Mouse (Mus musculus) thymus, adult 18-20 months (tissue): Measurements from ENCODE around the gene Dram1.
"Not testable (repeated sequence)": the region's sequence is repeated elsewhere in the genome, so short reads cannot be mapped to it uniquely, and the experiment has no call there.

Experiments used
- DNase-seq, 2 experiments: peaks; one replicate each; pipeline ENCODE4 v3.0.0; 2022; ENCODE audit warnings: mixed read lengths in 2 of 2

Gene Dram1

DNA sequence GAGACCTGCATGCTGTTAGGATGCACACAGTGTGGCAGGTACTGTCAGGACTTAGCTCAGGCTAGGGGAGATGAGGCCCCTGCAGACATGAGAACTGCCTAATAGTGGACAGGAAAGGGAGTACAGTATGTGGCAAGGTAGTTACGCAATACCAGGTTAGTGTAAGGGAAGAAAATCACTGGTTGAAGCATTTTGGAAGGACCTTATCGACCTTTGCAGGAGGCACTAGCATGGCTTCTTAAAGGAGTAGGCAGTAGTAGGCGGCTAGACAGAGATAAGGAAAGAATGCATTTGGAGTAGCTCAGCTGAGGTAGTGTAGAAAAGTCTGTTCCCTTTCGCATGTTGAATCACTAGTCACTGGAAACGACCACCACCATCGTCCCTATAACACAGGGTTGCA is 6.9 kb upstream of the Dram1 start:
- no peak for DNase-seq

DNA sequence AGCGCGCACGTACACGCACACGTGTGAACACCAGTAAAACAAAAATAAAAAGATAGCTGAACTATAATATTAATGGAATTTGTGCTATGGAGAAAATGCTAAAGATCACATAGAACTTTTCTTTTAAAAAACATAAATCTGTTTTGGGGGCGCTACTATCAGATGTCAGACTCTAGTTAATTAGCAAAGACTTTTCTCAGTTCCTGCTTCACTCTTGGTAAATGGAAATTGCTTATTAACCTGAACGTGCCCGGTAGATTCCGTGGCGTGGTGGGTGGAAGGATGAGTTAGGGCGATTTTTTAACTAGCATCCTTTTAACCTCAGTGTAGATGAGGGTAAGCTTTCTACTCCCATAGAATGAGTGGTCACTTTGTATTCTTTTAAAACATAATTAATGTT is 6.4 kb upstream of the Dram1 start:
- no peak for DNase-seq

DNA sequence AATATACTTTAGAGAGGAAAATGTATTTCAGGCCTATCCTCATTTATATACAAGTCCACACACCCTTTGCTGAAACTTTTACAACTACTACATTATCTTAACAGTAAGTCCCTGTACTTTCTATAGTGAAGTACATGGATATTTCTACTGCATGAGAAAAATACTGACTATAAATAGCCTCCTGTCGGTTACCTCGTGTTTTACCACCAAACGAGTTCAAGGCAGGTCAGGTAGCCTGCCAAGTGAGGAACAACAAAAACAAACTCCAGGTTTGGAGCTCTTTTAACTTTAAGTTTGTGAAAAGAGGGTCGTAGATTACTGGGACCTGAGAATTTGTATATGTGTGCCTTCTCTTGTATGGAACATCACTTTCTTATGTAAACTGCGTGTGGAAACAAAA is 5.2 kb upstream of the Dram1 start:
- no peak for DNase-seq

DNA sequence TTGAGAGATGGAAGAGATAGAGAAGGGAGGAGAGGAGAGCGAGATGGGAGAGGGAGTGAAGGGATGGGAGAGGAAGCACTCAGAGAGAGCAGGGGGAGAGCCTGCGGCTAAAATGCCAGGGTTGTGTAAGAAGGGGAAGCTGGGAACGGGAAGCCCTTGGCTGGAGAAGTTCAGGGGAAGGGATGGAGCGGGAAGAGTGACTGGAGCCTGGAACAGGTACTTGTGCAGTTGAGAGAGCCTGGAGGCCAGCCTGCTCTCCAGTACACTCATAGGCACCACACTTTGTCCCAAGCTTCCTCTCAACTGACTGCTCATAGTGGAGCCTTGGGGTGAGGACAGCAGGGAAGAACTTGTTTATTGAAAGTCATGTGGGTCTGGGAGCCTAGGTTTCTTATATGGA is 4.6 kb upstream of the Dram1 start:
- DNase-seq, result no peak

DNA sequence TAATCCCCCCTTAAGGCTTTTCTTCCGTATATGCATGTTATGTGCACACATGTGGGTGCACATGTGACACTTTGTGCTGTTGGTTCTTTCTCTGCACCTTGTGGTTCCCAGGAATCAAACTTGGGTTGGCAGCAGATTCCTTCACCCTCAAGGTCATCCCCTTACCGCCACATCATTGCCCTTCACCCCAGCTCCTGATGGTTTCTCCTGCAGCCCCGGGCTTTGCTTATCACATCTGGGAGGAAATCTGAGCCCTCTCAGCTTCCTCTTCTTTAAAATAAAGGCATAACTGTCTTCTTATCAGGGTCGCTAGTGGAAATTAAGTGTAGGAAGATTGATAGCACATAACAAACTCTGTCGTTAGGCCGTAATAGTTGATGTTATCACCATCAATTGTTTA is 3.1 kb upstream of the Dram1 start:
- DNase-seq, result no peak

DNA sequence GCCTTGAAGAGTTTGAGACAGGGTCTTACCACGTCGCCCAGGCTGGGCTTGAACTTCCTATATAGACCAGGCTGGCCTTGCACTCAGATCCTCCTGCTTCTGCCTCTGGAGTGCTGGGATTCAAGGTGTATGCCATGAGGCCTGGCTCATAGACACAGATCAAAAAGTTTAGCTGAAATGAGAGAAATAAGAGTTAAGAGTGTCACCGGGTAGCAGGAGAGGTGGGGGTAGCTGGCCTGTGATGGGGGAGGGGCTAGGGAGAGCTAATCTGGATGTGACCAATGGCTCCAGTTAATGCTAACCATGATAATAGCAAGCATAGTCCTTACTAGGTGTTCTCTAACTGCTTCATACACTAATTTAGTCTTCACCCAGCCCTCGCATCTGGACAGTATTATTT is 2.4 kb upstream of the Dram1 start:
- no peak for DNase-seq

DNA sequence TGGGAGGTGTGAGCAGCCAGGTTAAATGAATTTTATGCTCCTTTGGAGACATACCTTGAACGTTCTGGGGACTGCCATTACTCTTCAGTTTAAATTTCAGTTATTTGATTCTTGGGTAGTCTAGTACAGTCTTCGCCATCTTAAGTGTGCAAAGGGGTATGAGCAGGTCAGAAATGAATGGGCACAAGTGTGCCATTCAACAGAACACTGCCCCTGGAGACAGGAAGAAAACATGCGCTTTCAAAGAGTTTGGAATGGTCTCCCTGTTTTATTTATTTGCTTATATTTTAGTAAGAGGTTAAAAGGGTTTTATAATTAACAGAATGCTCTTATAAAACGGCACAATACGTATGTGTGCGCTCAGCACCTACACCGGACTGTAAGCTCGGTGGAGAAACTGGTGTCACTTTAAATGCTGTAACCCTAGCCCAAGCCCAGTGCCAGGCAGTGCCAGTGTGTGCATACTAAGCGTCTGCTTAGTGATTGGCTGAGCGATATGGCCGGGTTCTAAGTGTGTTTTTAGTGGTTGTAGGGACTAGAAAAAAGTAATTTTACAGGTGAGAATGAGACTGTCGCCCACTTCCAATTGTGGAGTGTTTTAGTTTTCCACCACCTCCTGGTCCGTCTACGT is 1.7 kb upstream of the Dram1 start:
- DNase-seq, result no peak

DNA sequence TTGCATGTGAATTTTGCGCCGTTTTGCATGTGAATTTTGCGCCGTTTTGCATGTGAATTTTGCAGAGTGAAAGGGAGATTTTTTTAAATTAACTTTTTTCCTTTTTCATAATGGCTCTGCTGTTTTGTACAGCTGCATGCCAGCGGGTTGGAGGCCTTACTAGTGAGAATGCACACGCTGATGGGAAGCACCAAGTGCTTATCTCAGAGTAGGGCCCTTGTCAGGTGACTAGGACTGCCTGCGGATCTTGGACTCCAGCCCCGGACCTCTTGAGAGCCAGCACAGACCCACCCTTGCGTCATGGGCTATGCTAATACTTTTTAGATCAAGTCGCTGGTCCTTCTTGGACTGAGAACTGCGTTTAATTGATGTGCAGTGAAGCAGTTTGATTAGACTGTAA is 1.1 kb upstream of the Dram1 start:
- DNase-seq, result no peak

DNA sequence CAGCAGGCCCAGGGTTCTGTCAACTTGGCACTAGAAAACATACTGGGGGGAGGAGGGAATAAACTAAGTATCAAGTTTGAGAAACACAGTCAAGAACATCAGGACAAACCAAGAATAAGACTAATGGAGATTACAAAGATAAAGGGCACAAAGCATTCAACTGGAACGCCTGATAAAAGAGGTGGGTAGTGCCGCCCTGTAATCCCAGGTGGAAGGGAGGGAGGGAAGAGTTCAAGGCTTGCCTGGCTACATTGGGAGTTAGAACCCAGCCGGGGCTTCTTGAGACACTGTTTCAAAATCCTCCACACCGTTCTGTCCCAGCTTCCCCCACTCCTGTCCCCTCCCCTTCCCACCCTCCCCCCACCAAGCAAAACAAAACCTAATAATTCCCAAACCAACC is 1.2 kb downstream of the Dram1 start:
- DNase-seq, result no peak

DNA sequence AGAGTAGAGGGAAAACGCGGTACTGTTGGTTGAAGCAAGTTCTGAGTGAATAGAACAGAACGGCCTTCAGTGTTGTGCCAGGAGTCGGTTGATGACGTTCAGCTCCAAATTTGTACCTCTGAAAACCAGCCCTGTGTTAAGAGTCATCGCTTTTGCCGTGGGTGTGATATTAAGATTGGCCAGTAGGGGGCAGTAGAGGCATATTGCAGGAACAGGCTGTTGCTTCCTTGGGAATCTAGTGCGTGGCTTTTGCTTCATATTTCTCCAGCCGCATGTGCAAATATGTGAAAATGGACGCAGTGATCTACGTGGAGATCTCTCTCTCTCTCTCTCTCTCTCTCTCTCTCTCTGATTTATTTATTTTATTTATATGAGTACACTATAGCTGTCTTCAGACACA is 2.1 kb downstream of the Dram1 start:
- DNase-seq, result peak; percentile 51 to 58

DNA sequence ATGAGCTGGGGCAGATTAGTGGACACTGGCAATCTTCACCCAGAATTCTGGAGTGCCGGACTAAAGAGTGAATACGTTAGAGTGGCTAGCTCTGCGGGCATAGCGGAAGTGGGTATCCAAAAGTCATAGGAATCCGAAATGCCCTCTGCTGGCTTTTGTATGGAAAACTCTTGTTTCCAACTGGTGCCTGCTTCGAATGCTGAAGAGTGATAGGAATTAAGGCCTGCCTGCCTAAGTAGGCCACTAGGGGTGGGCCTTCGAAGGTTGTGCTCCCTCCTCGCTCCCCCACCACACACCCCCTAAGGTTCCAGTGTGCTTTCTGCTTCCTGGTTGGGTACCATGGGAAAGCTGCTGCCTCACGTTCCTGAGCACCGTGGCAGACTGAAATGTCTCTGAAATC is 3.9 kb downstream of the Dram1 start:
- no peak for DNase-seq

DNA sequence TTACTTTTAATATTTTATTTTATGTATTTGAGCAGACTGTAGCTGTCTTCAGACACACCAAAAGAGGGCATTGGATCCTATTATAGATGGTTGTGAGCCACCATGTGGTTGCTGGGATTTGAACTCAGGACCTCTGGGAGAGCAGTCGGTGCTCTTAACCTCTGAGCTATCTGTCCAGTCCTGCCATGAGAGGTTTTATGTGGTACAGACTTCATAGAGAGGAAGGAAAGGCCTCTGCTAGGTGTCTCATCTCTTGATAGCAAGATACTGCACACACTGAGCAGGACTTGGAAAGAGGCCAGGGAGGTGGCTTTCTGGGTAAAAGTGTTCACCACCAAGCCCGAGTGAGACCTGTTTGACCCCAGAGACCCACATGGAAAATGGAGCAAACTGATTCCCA is 5.9 kb downstream of the Dram1 start:
- not testable (repeated sequence) for DNase-seq

DNA sequence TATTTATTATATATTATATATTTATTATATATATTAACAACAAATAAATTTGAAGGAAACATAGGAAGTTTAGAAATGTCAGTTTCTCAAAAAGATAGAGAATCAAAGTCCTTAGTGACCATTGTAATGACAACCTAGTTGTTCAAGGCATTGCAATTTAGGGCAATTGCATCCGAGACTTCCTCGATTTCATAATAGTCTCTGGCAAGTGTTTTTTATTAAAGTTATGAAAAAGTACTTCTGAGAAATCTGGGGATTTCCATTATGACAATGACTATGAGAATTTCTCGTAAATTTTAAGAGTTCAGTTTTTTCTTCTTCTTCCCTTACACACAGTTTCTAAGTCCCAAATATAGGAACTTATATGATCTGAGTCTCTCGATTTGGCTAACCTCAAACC is 6.4 kb downstream of the Dram1 start:
- no peak for DNase-seq

DNA sequence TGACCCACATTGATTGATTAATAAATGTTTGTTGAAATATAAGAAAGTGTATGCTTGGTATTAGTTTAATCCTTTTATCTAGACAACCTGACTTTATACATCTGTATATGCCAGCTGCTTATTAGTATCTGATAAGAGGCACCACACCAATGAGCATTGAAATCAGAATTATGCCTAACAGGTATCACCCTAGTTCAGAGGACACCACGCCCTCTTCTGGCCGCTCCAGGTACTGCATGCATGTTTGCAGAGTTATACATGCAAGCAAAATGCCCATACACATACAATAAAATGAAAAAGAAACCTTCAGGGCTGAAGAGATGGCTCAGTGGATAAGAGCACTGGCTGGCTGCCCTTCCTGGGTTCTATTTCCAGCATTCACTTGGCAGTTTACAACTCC is 7.1 kb downstream of the Dram1 start:
- no peak for DNase-seq

DNA sequence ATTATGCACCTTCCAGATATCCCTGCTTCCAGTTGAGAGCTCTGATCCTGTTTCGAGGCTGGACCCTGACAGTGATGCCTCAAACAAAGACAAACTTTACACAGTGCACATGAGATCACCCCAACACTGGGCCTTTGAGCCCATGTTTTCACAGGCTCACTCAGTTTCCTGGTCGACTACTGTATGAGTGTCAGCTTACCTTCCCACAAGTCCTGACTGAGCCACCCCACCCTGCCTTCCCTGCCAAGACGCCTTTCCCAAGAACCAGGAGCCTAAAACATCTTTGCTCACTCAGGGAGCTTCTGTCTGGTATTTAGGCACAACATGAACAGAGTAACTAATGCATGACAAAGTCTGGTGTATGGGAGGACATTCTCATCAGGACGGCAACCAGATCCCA is 9.6 kb downstream of the Dram1 start:
- DNase-seq, result no peak

DNA sequence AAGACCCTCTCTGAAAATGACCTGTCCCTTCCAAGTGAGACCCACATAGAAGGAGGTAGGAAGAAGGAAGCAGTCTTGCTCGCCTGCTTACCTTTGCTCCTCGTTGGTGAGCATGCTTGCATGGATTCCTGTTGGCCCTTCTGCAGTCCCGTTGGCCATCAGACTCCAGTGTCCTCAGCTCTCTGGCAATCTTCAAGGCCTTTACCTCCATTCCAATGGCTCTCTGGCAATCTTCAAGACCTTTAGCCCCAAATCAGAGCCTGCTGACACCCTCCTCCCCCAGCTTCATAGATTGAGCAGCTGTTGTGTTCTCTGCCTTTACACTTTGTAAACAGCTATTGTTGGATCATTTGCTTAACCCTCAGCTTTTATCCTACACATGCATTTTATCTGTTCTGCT is 14.7 kb downstream of the Dram1 start:
- DNase-seq, result no peak

DNA sequence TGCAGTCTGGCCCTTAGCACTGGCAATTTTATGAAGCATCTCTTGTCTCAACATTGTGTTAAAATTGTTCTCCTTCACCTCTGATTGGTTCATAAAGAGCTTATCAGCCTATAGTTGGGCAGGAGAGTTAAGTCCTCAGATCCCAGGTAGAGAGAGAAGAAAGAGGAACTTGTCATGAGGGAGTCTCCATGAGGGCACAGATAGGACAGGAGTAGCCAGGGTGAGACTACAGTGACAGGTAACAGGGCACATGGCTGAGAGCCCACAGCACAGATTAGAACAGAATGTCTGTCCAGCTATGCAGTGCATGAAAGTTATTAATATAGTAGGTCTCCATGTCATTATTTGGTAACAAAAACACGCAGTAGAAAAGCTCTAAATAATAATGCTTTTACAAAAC is 16.7 kb downstream of the Dram1 start:
- no peak for DNase-seq

DNA sequence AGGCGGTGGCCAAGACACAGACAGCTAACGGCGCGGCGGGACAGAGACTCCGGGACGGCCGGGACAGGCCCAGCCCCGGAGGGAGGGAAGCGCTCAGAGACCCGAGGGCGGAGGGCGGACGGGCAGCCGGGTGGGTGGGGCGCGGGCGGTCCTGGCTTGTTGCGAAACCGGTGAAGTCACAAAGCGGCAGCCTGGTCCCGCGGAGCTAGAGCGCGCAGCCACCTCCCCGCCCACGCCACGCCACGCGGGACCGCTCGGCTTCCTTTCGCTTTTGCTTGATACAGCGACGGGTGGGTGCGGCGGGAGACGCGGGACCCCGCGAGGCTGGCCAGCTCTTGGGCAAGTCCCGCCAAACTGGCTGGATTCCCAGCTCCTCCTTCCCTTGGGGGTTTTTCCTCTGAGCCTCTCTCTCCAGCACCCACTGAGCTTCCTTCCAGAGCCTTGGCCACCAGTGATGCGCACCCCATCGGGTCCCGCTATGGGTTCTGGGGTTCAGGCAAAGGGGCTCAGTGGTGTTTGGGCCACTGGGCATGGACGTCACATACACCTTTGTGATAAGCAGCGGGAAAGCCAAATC is 21.8 kb downstream of the Dram1 start:
- DNase-seq, result peak; percentile 43 to 45

DNA sequence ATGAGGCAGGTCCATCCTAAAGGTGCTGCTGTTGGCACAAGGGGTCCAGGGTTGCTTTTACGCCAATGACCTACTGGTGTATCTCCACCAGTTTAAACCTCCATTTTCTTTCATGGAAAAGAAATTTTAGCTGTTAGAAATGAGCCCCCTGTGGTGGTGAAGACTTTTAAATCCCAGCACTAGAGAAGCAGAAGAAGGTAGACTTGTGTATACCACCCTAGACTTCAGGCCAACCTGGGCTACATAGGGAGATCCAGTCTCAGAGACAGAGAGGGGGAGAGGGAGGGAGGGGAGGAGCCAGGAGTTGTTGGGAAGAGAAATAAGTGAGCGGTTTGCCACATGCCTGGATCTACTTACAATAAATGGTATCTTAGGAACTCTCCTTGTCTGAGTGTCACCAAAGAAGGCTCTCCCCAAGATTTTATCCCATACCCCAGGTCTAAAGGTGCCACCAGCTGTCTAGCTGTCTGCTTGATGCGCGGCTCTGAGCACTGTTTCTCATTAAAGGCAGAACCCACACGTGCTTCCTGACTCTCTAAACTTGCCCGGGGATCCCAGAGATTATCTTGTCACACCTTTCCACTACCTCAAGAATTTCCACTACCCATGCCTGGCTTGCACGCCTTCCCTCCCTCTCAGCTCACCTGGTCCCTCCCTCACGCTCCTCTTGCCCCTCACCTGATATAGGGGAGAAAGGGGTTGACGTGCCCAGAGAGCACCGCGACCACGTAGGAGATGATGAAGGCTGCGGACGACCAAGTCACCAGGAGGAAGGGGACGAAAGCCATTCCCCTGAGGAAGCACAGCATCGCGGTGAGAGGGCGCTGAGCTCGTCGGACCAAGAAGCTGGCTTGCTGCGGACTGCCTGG is 22.5 kb downstream of the Dram1 start:
- DNase-seq, result peak in 1 of 2 experiments; percentile 14

DNA sequence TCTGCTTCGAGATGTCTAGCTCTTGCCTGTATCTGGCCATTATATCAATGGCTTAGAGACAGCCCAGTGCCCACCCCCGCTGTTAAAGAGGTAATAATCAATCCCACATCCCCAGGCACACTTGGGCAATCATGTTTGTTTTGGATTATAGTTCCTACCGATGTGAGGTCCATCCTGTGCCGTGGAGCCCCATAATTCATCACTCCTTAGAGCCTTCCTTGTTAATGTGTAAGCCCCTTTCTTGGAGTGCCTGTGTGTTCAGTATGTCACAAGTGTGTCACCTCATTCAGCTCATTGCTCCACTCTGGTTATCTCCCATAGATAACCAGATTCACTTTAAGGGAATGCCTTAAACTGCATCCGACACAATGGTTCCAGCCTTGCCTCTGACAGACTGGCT is 24.3 kb downstream of the Dram1 start:
- no peak for DNase-seq

DNA sequence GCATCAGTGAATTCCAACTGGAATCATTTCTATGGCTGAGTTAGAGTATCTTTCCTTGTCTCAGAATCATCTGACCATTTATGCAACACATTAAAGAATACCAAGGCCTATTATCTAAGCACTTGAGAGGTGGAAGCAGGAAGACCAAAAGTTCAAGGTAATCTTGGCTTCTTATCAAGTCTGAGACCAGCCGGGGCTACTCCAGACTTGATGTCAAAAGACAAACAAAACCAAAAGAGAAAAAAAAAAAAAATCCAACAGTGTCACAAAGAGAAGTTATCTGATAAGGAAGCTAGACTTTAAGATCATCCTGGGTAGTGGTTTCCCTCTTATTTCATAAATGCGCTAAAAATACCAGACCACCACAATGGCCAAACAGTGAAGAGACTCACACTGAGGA is 26.3 kb downstream of the Dram1 start:
- DNase-seq, result no peak

DNA sequence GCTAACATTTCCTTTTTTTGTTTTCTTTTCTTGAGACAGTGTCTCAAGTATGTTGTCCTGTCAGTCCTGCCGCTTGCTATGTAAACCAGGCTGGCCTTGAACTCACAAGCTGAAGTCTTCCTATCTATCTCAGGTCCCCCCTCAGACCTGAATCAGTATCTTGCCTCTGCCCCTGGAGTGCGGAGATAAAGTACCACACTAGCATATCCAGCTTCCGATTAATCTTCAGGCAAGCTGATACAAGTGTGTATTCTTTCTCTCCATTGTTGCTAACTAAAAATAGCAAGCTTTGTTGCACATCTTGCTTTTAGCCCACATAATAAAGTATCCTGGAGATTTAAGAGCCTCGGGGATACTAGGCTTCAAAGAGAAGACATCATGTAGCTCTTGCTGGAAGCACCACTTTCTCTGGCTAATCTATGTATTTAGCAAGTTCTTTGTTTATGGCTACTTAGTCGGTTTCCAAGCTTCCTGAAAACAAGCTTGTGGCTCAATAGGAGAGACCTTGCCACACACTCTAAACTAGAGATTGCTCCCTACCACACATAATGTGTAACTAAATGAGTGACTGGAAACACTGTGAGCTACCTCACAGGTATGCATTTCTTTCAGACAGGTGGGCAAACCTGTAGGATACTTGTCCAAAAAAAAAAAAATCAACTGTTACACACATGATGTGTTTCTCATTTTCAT is 27.3 kb downstream of the Dram1 start:
- DNase-seq, result no peak

DNA sequence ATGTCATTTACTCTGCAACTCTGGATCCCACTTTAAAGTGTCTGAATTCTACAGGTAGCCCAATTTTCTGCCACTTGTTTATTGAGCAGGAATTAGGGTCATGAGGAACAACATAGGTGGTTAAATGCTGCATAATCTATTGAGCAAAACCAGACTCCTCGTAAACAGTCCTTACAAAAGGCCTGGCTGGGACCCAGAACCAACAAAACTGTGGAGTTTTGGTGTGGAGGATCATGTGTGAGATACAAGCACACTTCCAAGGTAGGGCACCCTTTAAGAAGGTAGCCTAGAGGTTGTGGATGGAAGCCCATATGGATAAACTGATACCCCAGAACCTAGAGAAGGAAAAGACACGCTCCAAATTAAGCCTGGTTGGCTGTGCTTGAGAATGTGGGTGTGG is 28.2 kb downstream of the Dram1 start:
- DNase-seq, result no peak

DNA sequence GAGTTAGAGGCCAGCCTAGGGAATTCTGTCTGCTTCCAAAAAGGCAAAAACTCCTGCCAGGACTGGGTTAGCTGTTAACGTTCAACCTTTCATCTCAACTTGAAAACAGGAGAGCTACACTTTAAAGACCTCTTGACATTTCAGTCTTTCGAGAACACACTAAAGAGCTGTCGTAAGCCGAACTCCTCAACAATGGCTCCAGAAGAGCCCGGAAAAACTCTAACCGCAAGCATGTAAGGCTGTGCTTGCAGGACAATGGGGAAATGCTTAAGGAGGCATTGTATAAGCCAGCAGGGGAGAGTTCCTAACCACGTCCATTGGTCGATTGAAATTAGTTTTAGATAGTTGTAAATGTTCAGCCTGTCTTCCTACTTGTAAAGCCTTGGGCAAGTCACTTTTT is 29.1 kb downstream of the Dram1 start:
- no peak for DNase-seq
